Mouse (Mus musculus) kidney, adult 2 months (tissue): ENCODE data around the gene Tmem60. TPM values are rescaled to one million over a fixed set of nuclear protein-coding genes. Genes with fewer than 3 reads are reported as not detected.

Experiments used
- DNase-seq: peaks from one replicate; pipeline ENCODE4 v3.0.0; 2021
- H3K27ac ChIP-seq: fragments of 200-500 bp; 2 replicates; pipeline ENCODE4 v1.5.1; 2012; ENCODE audit warnings: low read depth, low read length, control low read depth, inconsistent platforms; ENCODE audit not compliant: insufficient read depth
- H3K27me3 ChIP-seq: fragments of 200-500 bp; replicated peaks from 2 replicates; pipeline ENCODE4 v1.6.1; 2012; ENCODE audit warnings: mild to moderate bottlenecking, moderate library complexity, low read length, inconsistent platforms; ENCODE audit not compliant: control insufficient read depth, insufficient read depth
- H3K36me3 ChIP-seq: fragments of 200-500 bp; 2 replicates; pipeline ENCODE4 v1.6.1; 2012; ENCODE audit warnings: mild to moderate bottlenecking, moderate library complexity, low read length, inconsistent platforms; ENCODE audit not compliant: control insufficient read depth, insufficient read depth
- H3K4me1 ChIP-seq: fragments of 200-500 bp; 2 replicates; pipeline ENCODE4 v1.6.1; 2011; ENCODE audit warnings: low read length; ENCODE audit not compliant: control insufficient read depth, insufficient read depth
- H3K4me3 ChIP-seq: fragments of 200-500 bp; 2 replicates; pipeline ENCODE4 v1.5.1; 2011; ENCODE audit warnings: mild to moderate bottlenecking, low read depth, low read length, control low read depth; ENCODE audit not compliant: insufficient read depth
- CTCF ChIP-seq: fragments of 200-500 bp; conservative IDR thresholded peaks from 2 replicates; pipeline ENCODE4 v1.5.1; 2011; ENCODE audit warnings: low read depth, mild to moderate bottlenecking, control low read depth, low read length, moderate library complexity, mixed read lengths; ENCODE audit not compliant: insufficient read depth, insufficient read length
- POLR2A ChIP-seq: fragments of 200-500 bp; IDR thresholded peaks from one replicate; pipeline ENCODE4 v1.6.1; 2011; ENCODE audit warnings: low read depth, low read length, control low read depth
- WGBS: fragments of 180-500 bp; shearing (Covaris S2); methylation state at CpG from one replicate; pipeline ENCODE4 v1.1.7; 2018; 5-methylcytosine and 5-hydroxymethylcytosine counted together
- polyA plus RNA-seq: library from polyadenylated mRNA; depleted of rRNA; stranded (reverse); fragments of >200 nt; gene quantifications from 2 replicates; pipeline ENCODE4 v1.2.3, GENCODE M21; 2012; rRNA removed

Gene Tmem60
- polyA plus RNA-seq: 13.8 and 20.5 TPM in 2 replicates

GRCm38 (mm10) chr5:20881915-20882800 is at the start of gene Tmem60, which contains the start of gene Phtf2:
Gene Tmem60 (plus strand): TSS chr5:20882191.
Gene Phtf2 (minus strand): TSS chr5:20882124.
- peak; percentile 99 for DNase-seq
- peak within 1 kb of the TSS; percentile 94 for H3K4me3 ChIP-seq
- H3K27ac ChIP-seq: peak within 1 kb of the TSS; percentile 81
- WGBS: under 1% methylated on average over 94 of the region's 94 CpGs
- TF ChIP-seq CTCF: no peak
- TF ChIP-seq POLR2A: peak; percentile 69
- H3K27me3 ChIP-seq: no peaks in the 10 kb centered on the region
- peaks cover 7% of the 10 kb centered on the region for H3K4me1 ChIP-seq
- H3K36me3 ChIP-seq: no peaks in the 10 kb centered on the region

GRCm38 (mm10) chr5:20834399-20834798 is 47.6 kb upstream of the Tmem60 start:
- H3K27ac ChIP-seq: no peak overlapping the region
- DNase-seq: no peak
- no peaks in the 10 kb centered on the region for H3K27me3 ChIP-seq
- peaks cover 3% of the 10 kb centered on the region; the same call in 1 of the 2 replicates for H3K4me1 ChIP-seq
- H3K36me3 ChIP-seq: no peaks in the 10 kb centered on the region
- TF ChIP-seq CTCF (no peak), POLR2A (no peak)
- no peak overlapping the region for H3K4me3 ChIP-seq
- 96% methylated on average over 1 of the region's 1 CpGs for WGBS

- WGBS: 98% methylated on average over 1 of the region's 1 CpGs
- TF ChIP-seq CTCF: no peak
- TF ChIP-seq POLR2A: no peak
- no peaks in the 10 kb centered on the region for H3K4me1 ChIP-seq
- no peaks in the 10 kb centered on the region for H3K27me3 ChIP-seq
- no peak for DNase-seq
- no peak overlapping the region for H3K4me3 ChIP-seq
- no peak overlapping the region for H3K27ac ChIP-seq
- no peaks in the 10 kb centered on the region for H3K36me3 ChIP-seq
Observed at GRCm38 (mm10) chr5:20837082-20837481, 44.9 kb upstream of the Tmem60 start.

GRCm38 (mm10) chr5:20843405-20843804 is 38.6 kb upstream of the Tmem60 start:
- Histone ChIP-seq H3K4me1 (no peaks in the 10 kb centered on the region), H3K4me3 (no peak overlapping the region), H3K27ac (no peak overlapping the region), H3K36me3 (no peaks in the 10 kb centered on the region), H3K27me3 (no peaks in the 10 kb centered on the region)
- 71% methylated on average over 3 of the region's 3 CpGs for WGBS
- no peak for TF ChIP-seq CTCF
- TF ChIP-seq POLR2A: no peak
- no peak for DNase-seq

DNA sequence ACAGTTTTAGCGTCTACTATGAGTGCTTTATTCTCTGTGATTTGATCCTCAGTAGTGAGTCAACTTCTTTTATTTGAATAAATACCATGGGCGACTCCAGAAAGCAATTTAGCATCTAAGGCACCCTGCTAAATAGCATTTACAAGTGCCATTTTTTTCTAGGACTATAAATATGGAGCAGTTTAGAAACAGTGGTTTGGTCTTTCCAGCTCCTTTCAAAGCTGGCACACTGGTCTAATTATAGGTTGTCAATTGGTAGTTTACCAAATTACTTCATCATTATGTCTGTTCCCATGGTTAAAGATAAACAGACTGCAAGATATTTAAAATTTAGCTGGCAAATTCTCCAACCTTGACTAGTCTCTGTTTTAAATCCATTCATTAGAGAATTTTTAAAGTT is 38.2 kb upstream of the Tmem60 start:
- no peak for DNase-seq
- Histone ChIP-seq H3K27ac (no peak overlapping the region), H3K4me1 (no peaks in the 10 kb centered on the region), H3K27me3 (no peaks in the 10 kb centered on the region), H3K36me3 (no peaks in the 10 kb centered on the region), H3K4me3 (no peak overlapping the region)
- TF ChIP-seq CTCF: no peak
- no peak for TF ChIP-seq POLR2A
- WGBS: 84% methylated on average over 2 of the region's 2 CpGs

DNA sequence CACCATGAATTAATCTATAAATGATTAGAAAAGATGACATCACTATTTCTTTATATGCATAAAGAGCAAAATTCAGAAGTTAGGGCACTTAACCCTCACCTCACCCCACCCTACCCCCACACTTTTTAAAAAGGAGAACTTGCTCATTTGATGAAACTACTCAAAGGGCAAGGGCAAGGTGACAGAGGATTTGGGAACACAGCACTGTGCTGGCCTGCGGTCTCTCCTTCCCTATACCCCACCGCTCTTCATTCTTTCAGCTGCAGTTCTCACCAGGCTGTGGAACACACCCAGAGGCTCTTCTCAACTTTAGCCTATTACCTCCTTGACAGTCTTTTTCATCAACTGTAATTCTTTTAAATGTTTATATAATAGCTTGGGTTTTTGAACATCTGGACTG is 35.0 kb upstream of the Tmem60 start:
- WGBS: 94% methylated on average over 2 of the region's 2 CpGs

DNA sequence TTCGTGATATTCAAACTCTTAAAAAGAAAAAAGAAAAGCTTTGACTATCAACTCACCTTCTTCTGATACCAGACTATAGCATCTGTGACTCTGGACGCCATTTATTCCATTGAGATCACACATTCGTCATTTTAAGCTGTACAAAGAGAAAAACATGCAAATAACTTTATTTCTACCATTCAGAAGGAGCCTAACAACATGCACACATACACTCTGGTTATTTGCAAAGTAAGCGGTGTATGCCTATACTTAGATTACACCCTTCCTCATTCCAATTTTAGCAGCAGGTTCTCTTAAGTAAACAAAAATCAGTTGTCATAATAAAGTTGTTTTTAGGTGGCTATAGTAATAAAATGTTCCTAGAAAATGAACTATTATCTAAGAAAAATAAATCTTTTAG is 26.9 kb upstream of the Tmem60 start:
- 90% methylated on average over 4 of the region's 4 CpGs for WGBS
- TF ChIP-seq CTCF (no peak), POLR2A (no peak)
- H3K27ac ChIP-seq: no peak overlapping the region
- no peaks in the 10 kb centered on the region for H3K36me3 ChIP-seq
- no peak overlapping the region for H3K4me3 ChIP-seq
- H3K4me1 ChIP-seq: peaks cover 6% of the 10 kb centered on the region
- no peaks in the 10 kb centered on the region for H3K27me3 ChIP-seq
- DNase-seq: no peak

More for the DNA sequence above, 35.0 kb upstream of the Tmem60 start:
- H3K4me1 ChIP-seq: no peaks in the 10 kb centered on the region
- no peak overlapping the region for H3K4me3 ChIP-seq
- no peak for DNase-seq
- no peak overlapping the region for H3K27ac ChIP-seq
- H3K27me3 ChIP-seq: no peaks in the 10 kb centered on the region
- no peaks in the 10 kb centered on the region for H3K36me3 ChIP-seq
- no peak for TF ChIP-seq CTCF
- TF ChIP-seq POLR2A: no peak
